Mouse (Mus musculus) kidney, embryonic 14.5 days (tissue): Measurements from ENCODE around the gene Gpr132. TPM values are rescaled to one million over a fixed set of nuclear protein-coding genes. Genes with fewer than 3 reads are reported as not detected.
A peak's percentile ranks its signal among the peaks of the same experiment; 100 is the strongest.

Experiments
- ATAC-seq: fragments of 200-750 bp; cut with Nextera tagmentation; 2 replicates; pipeline ENCODE4 v1.8.0; 2017; ENCODE audit warnings: moderate number of reproducible peaks, mild to moderate bottlenecking, moderate TSS enrichment, moderate library complexity; ENCODE audit not compliant: low FRiP score, low TSS enrichment
- H3K27ac ChIP-seq: fragments of 300-500 bp; sonication (generic); 2 replicates; pipeline ENCODE4 v1.5.1; 2014; ENCODE audit warnings: low read depth, mild to moderate bottlenecking, low read length, moderate library complexity, mixed read lengths
- H3K27me3 ChIP-seq: fragments of 300-500 bp; sonication (generic); 2 replicates; pipeline ENCODE4 v1.6.1; 2014; ENCODE audit warnings: mild to moderate bottlenecking, low read length; ENCODE audit not compliant: control insufficient read depth, insufficient read depth
- H3K36me3 ChIP-seq: fragments of 300-500 bp; sonication (generic); 2 replicates; pipeline ENCODE4 v1.6.1; 2014; ENCODE audit warnings: low read length, mixed read lengths; ENCODE audit not compliant: control insufficient read depth, insufficient read depth
- H3K4me1 ChIP-seq: fragments of 300-500 bp; sonication (generic); 2 replicates; pipeline ENCODE4 v1.6.1; 2014; ENCODE audit warnings: low read length, mixed read lengths; ENCODE audit not compliant: control insufficient read depth, insufficient read depth
- H3K4me2 ChIP-seq: fragments of 300-500 bp; sonication (generic); replicated peaks from 2 replicates; pipeline ENCODE4 v1.6.1; 2014; ENCODE audit warnings: low read depth, mild to moderate bottlenecking, low read length
- H3K4me3 ChIP-seq: fragments of 300-500 bp; sonication (generic); 2 replicates; pipeline ENCODE4 v1.5.1; 2014; ENCODE audit warnings: mild to moderate bottlenecking, low read length
- H3K9ac ChIP-seq: fragments of 300-500 bp; sonication (generic); 2 replicates; pipeline ENCODE4 v1.6.1; 2014; ENCODE audit warnings: low read depth, mild to moderate bottlenecking, low read length, moderate library complexity
- H3K9me3 ChIP-seq: fragments of 300-500 bp; sonication (generic); 2 replicates; pipeline ENCODE4 v1.6.1; 2016; ENCODE audit warnings: low read length; ENCODE audit not compliant: control insufficient read depth
- WGBS: fragments of 180-500 bp; shearing (Covaris S2); extraction: QIAGEN DNeasy Blood & Tissue Kit; methylation state at CpG from one replicate; pipeline ENCODE4 v1.1.7; 2014; 5-methylcytosine and 5-hydroxymethylcytosine counted together
- polyA plus RNA-seq: library from polyadenylated mRNA; unstranded; fragments of >200 nt; fragmentation: Nextera tagmentation; extraction: Ambion mirVana; gene quantifications from 2 replicates; pipeline ENCODE4 v1.2.1, GENCODE M21; 2014

Gpr132 gene
- polyA plus RNA-seq, 1 experiment from 2014 or later, result 0.27 TPM

DNA sequence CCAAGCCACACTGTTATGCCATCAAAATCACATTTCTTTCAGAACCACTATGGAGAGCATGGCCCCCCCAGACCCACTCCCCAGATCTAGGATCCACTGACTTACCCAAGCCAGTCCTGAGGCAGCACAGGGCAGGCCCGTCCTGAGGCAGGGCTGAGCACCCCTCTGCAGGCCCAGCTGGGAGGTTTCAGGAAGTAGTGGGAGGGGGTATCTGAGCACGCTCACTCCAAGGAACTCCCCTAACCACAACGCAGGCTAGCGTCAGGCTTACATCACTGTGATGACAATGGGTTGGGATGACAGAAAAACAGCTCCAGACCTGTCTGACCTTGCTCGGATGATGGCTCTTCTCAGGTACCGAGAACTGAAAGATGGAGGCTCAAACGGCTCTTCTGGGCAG lies 7.3 kb downstream of the Gpr132 start:
- H3K27ac ChIP-seq, result no peak overlapping the region
- 0 out of 2 replicates have a peak, but pooled peaks cover 4% of the 10 kb centered on the region for H3K4me1 ChIP-seq
- no peak overlapping the region for H3K4me3 ChIP-seq
- WGBS, result 53% methylated on average over 7 of the region's 7 CpGs
- H3K9me3 ChIP-seq, result no peaks in the 10 kb centered on the region
- peak; percentile 47 for ATAC-seq
- no peaks in the 10 kb centered on the region for H3K36me3 ChIP-seq
- no peak overlapping the region for H3K4me2 ChIP-seq
- H3K9ac ChIP-seq, result no peak overlapping the region
- no peaks in the 10 kb centered on the region for H3K27me3 ChIP-seq

DNA sequence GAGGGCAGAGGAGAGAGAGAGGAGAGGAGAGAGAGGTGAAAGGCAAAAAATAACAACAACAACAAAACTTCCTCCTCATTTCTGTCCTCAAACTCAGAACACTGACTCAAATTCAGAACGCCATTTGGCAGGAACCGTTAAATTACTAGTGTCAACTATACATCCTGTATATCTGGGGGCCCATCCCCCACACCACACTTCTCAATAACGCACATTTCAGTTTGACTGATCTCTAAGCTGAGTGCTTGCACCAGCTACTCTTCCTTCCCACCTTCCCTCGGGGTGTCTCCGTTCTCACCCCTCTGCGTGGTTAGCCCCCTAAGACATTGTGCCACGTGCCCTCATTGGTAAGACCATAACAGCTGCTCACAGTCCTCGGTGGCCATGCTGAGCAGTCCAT lies 8.1 kb downstream of the Gpr132 start:
- no peak overlapping the region for H3K4me2 ChIP-seq
- H3K36me3 ChIP-seq, result no peaks in the 10 kb centered on the region
- no peak overlapping the region for H3K27ac ChIP-seq
- no peak overlapping the region for H3K9ac ChIP-seq
- WGBS, result 58% methylated on average over 8 of the region's 8 CpGs
- H3K9me3 ChIP-seq, result no peaks in the 10 kb centered on the region
- ATAC-seq, result no peak
- H3K27me3 ChIP-seq, result no peaks in the 10 kb centered on the region
- 0 out of 2 replicates have a peak, but pooled peaks cover 4% of the 10 kb centered on the region for H3K4me1 ChIP-seq
- no peak overlapping the region for H3K4me3 ChIP-seq

DNA sequence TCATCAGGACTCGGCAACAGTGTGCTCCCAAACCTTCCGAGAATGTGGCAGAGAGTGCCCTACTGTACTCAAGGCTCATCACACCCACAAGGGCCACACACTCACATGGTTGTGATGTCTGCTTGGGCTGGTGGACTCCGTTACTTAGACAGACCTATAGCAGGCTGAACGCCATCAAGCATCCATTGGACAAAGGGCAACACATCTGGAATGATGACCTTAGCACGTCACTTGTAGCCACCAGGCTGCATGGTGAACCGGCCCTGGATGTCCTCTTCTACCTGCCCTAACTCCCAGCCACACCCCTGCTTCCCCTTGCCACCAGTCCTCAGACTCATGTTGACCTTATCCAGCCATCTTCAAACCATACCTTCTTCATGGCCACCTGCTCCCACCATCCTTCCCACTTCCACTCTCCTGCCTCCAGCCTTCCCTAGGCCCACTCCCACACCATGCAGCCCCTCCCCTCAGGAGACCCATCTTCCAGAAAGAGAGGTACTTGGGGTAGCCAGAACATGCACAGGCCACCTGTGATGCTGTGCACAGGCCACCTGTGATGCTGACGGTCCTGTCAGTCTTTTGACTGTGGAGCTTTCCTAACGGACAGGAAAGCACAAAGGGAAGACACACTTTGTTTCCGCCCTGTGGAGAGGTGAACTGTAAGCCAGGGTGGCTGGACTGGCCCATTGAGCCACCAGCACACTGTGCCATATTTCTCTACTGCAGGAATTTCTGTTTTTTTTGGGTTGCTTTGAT lies 9.3 kb downstream of the Gpr132 start:
- Histone ChIP-seq H3K4me1 (0 out of 2 replicates have a peak, but pooled peaks cover 4% of the 10 kb centered on the region), H3K27ac (no peak overlapping the region), H3K9me3 (no peaks in the 10 kb centered on the region), H3K9ac (no peak overlapping the region), H3K4me2 (no peak overlapping the region), H3K36me3 (no peaks in the 10 kb centered on the region), H3K27me3 (no peaks in the 10 kb centered on the region), H3K4me3 (no peak overlapping the region)
- no peak for ATAC-seq
- 90% methylated on average over 9 of the region's 9 CpGs for WGBS

DNA sequence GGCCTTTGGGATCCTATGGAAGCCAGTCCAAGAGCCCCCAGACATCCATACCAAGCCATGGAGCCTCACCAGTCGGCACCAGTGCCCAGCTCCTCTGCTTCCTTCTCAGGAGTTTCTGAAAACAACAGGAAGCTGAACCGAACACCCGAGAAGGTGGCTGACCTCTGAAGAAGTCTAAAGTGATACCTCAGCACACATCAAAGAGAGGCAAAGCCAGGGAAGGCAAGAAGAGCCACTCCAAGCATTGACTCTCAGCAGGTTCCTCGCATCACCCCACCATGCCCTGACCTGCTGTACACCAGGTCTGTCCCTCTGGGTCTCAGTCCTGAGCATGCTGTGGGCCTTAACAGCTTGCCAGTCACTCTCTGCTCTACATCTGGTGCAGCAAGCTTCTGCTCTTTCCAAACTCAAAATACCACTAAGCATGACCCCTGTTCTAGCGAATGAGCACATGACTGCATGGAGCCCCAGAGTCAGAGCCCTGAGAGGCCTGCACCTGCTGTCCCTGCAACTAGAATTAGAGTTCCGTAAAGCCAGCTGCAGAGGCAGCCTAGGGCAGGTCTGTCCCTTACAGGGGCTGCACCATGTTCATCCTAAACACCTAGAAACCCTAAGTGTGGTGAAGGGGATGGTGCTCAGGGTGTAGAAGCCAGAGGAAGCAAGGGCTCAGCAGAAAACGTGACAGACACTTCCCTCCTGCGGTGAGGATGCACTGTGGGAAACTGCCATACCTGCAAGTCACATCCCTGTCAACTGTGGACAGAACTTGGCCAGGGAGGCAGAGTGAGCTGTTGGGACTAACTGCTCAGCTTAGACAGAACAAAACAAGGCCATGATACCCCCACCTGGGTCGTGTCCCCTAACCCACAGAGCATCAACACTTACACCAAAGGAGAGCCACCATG lies 10.8 kb downstream of the Gpr132 start:
- Histone ChIP-seq H3K27me3 (no peaks in the 10 kb centered on the region), H3K27ac (no peak overlapping the region), H3K36me3 (no peaks in the 10 kb centered on the region), H3K9me3 (no peaks in the 10 kb centered on the region), H3K4me1 (0 out of 2 replicates have a peak, but pooled peaks cover 4% of the 10 kb centered on the region), H3K9ac (no peak overlapping the region), H3K4me3 (no peak overlapping the region), H3K4me2 (no peak overlapping the region)
- ATAC-seq, result no peak
- 54% methylated on average over 9 of the region's 9 CpGs for WGBS

DNA sequence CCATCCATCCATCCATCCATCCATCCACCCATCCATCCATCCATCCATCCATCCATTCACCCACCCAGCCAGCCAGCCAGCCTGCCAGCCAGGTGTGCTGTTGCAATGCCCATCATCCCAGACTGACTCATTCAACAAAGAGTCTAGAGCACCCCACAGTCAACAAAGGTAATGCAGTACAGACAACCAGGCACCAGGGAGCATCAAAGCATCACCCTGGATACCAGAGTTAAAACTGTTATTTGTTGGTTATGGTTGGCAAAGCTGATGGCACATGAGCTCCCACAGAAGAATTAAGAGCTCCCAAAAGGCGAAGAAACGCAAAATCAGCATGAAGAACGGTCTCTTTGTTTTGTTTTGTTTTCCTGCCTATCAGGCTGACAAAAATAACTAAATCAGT lies 11.7 kb downstream of the Gpr132 start:
- Histone ChIP-seq H3K27me3 (no peaks in the 10 kb centered on the region), H3K36me3 (no peaks in the 10 kb centered on the region), H3K4me3 (no peak overlapping the region), H3K27ac (no peak overlapping the region), H3K9me3 (no peaks in the 10 kb centered on the region), H3K4me1 (no peaks in the 10 kb centered on the region), H3K4me2 (no peak overlapping the region), H3K9ac (no peak overlapping the region)
- WGBS, result 76% methylated on average over 3 of the region's 3 CpGs
- no peak for ATAC-seq

DNA sequence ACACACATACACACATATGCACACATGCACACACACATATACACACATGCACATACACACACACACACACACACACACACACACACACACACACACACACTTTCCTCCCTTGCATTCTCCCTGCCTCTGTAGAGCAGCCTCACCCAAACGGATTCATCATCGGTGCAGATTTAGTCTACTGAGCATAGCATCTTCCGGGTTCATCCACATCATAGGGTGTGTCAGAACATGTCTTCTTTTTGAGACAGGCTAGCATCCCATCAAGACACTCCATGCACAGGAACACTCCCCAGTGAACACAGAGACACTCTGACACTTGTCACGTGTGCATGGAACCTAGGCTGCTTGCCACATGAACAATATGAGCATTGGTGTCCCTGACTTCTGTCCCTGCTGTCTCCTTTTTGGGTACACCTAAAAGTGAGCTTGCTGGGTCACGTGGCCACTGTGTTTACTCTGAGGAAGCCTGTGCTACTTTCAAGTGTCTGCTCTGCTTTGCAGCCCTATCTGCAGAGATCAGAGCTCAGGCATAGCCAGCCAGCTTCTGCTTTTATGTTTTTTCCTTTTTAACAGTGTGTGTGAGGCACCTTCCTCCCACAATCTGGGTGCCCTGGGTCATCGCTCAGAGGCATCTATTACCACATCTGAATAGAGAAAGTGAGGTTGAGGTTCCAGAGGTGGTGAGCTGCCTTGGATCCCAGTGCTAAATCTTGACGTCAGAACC lies 13.3 kb downstream of the Gpr132 start:
- no peaks in the 10 kb centered on the region for H3K9me3 ChIP-seq
- WGBS, result 73% methylated on average over 7 of the region's 7 CpGs
- H3K9ac ChIP-seq, result no peak overlapping the region
- H3K4me3 ChIP-seq, result no peak overlapping the region
- no peaks in the 10 kb centered on the region for H3K36me3 ChIP-seq
- no peaks in the 10 kb centered on the region for H3K4me1 ChIP-seq
- H3K27me3 ChIP-seq, result no peaks in the 10 kb centered on the region
- H3K4me2 ChIP-seq, result no peak overlapping the region
- ATAC-seq, result no peak
- no peak overlapping the region for H3K27ac ChIP-seq

DNA sequence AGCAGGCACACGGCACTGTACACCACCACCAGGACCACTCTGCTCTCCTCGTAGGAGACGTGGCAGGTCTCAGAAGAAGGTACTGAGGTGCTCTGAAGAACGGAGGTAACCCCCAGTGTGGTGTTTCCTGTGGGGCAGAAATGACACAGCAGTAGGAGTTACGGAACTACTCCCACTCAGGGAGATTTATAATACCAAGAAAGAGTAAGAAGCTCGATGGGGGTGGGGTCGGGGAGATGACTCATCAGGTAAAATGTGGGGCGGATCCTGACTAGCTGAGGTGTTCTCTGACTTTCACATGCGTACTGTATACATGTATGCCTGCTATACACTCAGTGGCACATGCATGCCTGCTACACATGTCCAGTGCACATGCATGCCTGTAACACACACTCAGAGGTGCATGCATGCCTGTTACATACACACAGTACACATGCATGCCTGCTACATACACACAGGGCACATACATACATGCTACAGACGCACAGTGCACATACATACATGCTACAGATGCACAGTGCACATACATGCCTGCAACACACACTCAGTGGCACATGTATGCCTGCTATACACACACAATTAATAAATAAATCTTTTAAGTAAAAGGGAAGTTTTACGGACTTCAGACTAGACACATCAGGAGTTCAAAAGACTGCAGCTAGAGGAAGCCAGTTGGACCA lies 14.8 kb downstream of the Gpr132 start:
- ATAC-seq, result no peak
- no peaks in the 10 kb centered on the region for H3K4me1 ChIP-seq
- H3K27ac ChIP-seq, result no peak overlapping the region
- H3K4me3 ChIP-seq, result no peak overlapping the region
- WGBS, result 62% methylated on average over 11 of the region's 11 CpGs
- no peaks in the 10 kb centered on the region for H3K36me3 ChIP-seq
- H3K9me3 ChIP-seq, result no peaks in the 10 kb centered on the region
- no peak overlapping the region for H3K9ac ChIP-seq
- no peak overlapping the region for H3K4me2 ChIP-seq
- H3K27me3 ChIP-seq, result no peaks in the 10 kb centered on the region

DNA sequence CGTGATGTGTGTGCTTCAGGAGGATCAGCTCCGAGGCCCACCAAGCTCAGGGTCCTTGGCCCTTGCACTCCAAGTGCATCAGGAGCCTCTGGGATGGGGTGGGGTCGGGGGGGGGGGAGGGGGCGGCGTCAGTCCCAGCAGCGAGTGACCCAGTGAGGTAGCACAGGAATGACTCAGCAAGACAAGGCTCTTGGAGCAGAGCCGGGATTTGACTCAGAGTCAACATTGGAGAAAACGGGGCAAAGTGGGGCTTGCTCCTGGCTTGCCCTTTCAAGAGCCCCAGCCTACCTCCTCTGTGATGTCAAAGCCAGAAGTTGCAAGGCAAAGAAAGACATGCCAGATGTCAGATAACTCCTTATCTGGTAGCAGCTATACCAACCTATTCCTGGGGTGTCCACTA lies 16.9 kb downstream of the Gpr132 start:
- WGBS, result 42% methylated on average over 8 of the region's 8 CpGs
- no peak overlapping the region for H3K4me2 ChIP-seq
- H3K4me3 ChIP-seq, result no peak overlapping the region
- ATAC-seq, result no peak
- H3K36me3 ChIP-seq, result no peaks in the 10 kb centered on the region
- no peak overlapping the region for H3K9ac ChIP-seq
- no peaks in the 10 kb centered on the region for H3K27me3 ChIP-seq
- H3K4me1 ChIP-seq, result no peaks in the 10 kb centered on the region
- no peak overlapping the region for H3K27ac ChIP-seq
- no peaks in the 10 kb centered on the region for H3K9me3 ChIP-seq
